Mouse (Mus musculus): ENCODE measurements around the gene Sgsm3.

GRCm38 (mm10) chr15:81052491-81052890, 74.9 kb downstream of the Sgsm3 start:
- TF ChIP-seq CTCF (IDR thresholded peaks at IDR 0.05; ENCODE audit: insufficient read depth, low read depth, low read length) (no peak), POLR2A (IDR thresholded peaks at IDR 0.05; ENCODE audit: insufficient read depth, low read depth, low read length) (no peak)
